Mouse (Mus musculus) ES-E14 (cell line): ENCODE data around the gene Smdt1. TPM values are rescaled to one million over a fixed set of nuclear protein-coding genes. Genes with fewer than 3 reads are reported as not detected.

Experiments
- DNase-seq: peaks from one replicate; pipeline ENCODE4 v3.0.0-alpha.2; 2013; ENCODE audit warnings: low read depth, low spot score
- H3K27ac ChIP-seq: 2 replicates; pipeline ENCODE4 v1.5.1; 2012; ENCODE audit warnings: low read depth, mild to moderate bottlenecking, low read length, moderate library complexity, mixed read lengths; ENCODE audit not compliant: poor library complexity, insufficient read depth, severe bottlenecking
- H3K36me3 ChIP-seq: 2 replicates; pipeline ENCODE4 v1.6.1; 2012; ENCODE audit warnings: mild to moderate bottlenecking, low read length, moderate library complexity, mixed read lengths; ENCODE audit not compliant: control insufficient read depth, poor library complexity, insufficient read depth, severe bottlenecking
- H3K4me1 ChIP-seq, 2 experiments: fragments of 150-350 bp in 1 of 2; sonication (generic) in 1 of 2; 2 replicates each; pipeline ENCODE4 v1.6.1; 2012; ENCODE audit warnings: low read length in 2 of 2, mild to moderate bottlenecking in 1 of 2, mixed read lengths in 1 of 2; ENCODE audit not compliant: control insufficient read depth in 2 of 2, insufficient read depth in 2 of 2, poor library complexity in 1 of 2
- H3K4me3 ChIP-seq, 2 experiments: fragments of 150-350 bp in 1 of 2; sonication (generic) in 1 of 2; 2 replicates each; pipeline ENCODE4 v1.5.1; 2012; ENCODE audit warnings: low read length in 2 of 2, low read depth in 1 of 2, mild to moderate bottlenecking in 1 of 2, mixed read lengths in 1 of 2; ENCODE audit not compliant: insufficient read depth in 1 of 2, poor library complexity in 1 of 2, severe bottlenecking in 1 of 2
- H3K9ac ChIP-seq: 2 replicates; pipeline ENCODE4 v1.6.1; 2012; ENCODE audit warnings: low read depth, mild to moderate bottlenecking, low read length, mixed read lengths; ENCODE audit not compliant: poor library complexity, insufficient read depth, severe bottlenecking
- H3K9me3 ChIP-seq: fragments of 150-350 bp; sonication (generic); 2 replicates; pipeline ENCODE4 v1.6.1; 2012; ENCODE audit warnings: low read depth, mild to moderate bottlenecking, low read length; ENCODE audit not compliant: control insufficient read depth, insufficient read depth
- CHD2 ChIP-seq: IDR thresholded peaks from 2 replicates; pipeline ENCODE4 v1.6.1; 2014; ENCODE audit warnings: mild to moderate bottlenecking, low read depth, low read length, inconsistent platforms
- HCFC1 ChIP-seq: IDR thresholded peaks from 2 replicates; pipeline ENCODE4 v1.6.1; 2012; ENCODE audit warnings: low read length, inconsistent platforms, borderline replicate concordance; ENCODE audit not compliant: insufficient read depth
- MAFK ChIP-seq: IDR thresholded peaks from 2 replicates; pipeline ENCODE4 v1.6.1; 2014; ENCODE audit warnings: mild to moderate bottlenecking, low read depth, low read length, inconsistent platforms; ENCODE audit not compliant: insufficient read depth
- ZC3H11A ChIP-seq: IDR thresholded peaks from 2 replicates; pipeline ENCODE4 v1.6.1; 2012; ENCODE audit warnings: low read depth, mild to moderate bottlenecking, inconsistent platforms, low read length, borderline replicate concordance
- ZNF384 ChIP-seq: IDR thresholded peaks from 2 replicates; pipeline ENCODE4 v1.6.1; 2012; ENCODE audit warnings: low read depth, low read length, inconsistent platforms
- in situ Hi-C, 2 experiments: fragments of 600-800 bp; cut with MboI; formaldehyde crosslinking; loops; one replicate each; pipeline ENCODE4 v1.15.1; 2025; ENCODE audit warnings: low sequenced_read_pairs in 2 of 2, inconsistent platforms in 1 of 2; ENCODE audit not compliant: unreplicated experiment in 2 of 2
- total RNA-seq: library from RNA; depleted of rRNA; stranded (reverse); fragments of 300-350 nt; gene quantifications from 2 replicates; pipeline ENCODE4 v1.2.3, GENCODE M21; 2012

The Smdt1 gene
- total RNA-seq, 1 experiment: 222 TPM

GRCm38 (mm10) chr15:82353078-82353744, 14.5 kb downstream of the Smdt1 start:
- H3K27ac ChIP-seq: no peak overlapping the region
- in situ Hi-C loops: loop anchor here in 1 of 2 experiments (10.0 kb wide), 1 partner anchor 692 kb away; no protein-coding TSS in a partner anchor
- peak overlapping the region; percentile 86 to 90 for H3K4me3 ChIP-seq
- peaks cover 20% of the 10 kb centered on the region for H3K36me3 ChIP-seq
- TF ChIP-seq CHD2 (no peak), ZNF384 (no peak), MAFK (no peak), HCFC1 (no peak), ZC3H11A (no peak)
- DNase-seq: no peak
- no peaks in the 10 kb centered on the region for H3K9me3 ChIP-seq
- peaks cover 0 to 5% of the 10 kb centered on the region in 2 experiments; a peak in 1 of 4 replicates for H3K4me1 ChIP-seq
- H3K9ac ChIP-seq: peak overlapping the region; percentile 96

DNA sequence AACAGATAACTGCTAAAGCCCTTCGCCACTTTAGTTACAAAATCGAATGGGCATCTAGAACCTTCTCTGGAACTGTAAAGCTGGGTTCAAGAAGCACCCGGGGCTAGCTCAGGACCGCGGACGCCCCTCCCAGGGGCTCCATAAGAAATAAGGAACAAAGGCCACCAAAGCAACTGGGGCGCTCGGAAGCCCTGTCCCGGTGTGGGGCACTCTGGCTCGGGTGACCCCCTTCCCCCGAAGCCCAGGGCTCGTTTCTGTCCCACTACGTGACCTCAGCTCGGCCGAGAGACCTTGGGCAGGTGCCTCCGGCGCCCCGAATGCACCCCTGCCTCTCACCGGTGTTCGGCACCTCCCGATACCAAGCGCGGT, 15.0 kb downstream of the Smdt1 start:
- Histone ChIP-seq H3K4me1 (peaks cover 0 to 9% of the 10 kb centered on the region in 2 experiments; a peak in 1 of 4 replicates), H3K9me3 (no peaks in the 10 kb centered on the region), H3K9ac (peak overlapping the region; percentile 96), H3K4me3 (peak overlapping the region; percentile 86 to 90), H3K27ac (peak overlapping the region; percentile 47; the same call in 1 of the 2 replicates), H3K36me3 (peaks cover 15% of the 10 kb centered on the region)
- DNase-seq: no peak
- TF ChIP-seq HCFC1 (no peak), MAFK (no peak), ZNF384 (no peak), ZC3H11A (no peak), CHD2 (no peak)
- in situ Hi-C loops: loop anchor here in 1 of 2 experiments (10.0 kb wide), 1 partner anchor 691 kb away; no protein-coding TSS in a partner anchor

- DNase-seq: peak; percentile 95
- TF ChIP-seq ZC3H11A (peak; percentile 40; the same call in 1 of the 2 replicates), ZNF384 (no peak), HCFC1 (no peak), CHD2 (no peak)
- Histone ChIP-seq H3K4me3 (peak within 1 kb of the TSS; percentile 86 to 90), H3K9me3 (no peaks in the 10 kb centered on the region), H3K4me1 (peaks cover 0 to 8% of the 10 kb centered on the region in 2 experiments; a peak in 1 of 4 replicates), H3K27ac (peak within 1 kb of the TSS; percentile 65), H3K9ac (peak within 1 kb of the TSS; percentile 96), H3K36me3 (peaks cover 11% of the 10 kb centered on the region)
- in situ Hi-C loops: loop anchor here in 1 of 2 experiments (10.0 kb wide), 1 partner anchor 690 kb away; no protein-coding TSS in a partner anchor
These were observed 15.6 kb downstream of the Smdt1 start, which contains the start of gene Ndufa6 for GRCm38 (mm10) chr15:82354126-82354945. TSS of gene Ndufa6 (minus strand) at chr15:82354322.

DNA sequence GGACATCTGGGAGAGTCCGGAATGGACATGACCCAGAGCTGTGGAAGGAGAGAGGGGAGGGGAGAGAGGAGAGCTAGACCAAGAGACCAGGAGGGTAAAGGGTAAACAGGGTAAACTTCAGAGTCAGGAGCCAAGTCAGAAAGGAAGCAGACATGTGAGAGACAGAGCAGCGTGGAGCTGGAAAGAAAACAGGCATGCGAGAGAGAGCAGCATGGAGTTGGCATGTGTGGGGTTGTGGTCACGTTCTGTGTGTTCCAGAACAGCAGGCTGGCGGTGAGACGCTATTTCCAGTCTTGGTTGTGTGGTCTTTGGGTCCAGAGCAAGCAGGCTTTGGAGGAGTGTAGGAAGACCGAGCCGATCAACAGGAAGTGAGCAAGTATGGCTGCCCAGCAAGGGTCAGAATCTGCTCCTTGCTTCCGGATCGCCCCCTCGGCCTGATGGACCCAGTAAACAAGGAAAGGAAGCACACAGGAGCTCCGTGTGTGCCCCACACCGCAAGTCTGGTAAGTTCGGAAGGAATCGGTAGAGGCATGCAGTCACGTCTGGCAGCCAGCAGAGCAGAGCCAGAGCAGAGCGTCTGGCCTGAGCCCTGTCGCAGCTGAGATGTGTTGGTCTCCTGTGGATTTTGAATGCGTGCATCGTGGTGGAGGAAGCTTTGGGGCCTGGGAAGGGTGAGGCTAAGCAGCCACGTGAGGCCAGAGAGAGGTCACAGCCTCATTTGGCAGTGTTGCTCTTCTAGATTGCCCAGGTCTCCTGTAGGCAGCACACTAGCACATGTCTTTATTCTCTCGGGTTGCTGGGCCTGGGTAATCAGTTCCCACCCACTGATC, 19.9 kb downstream of the Smdt1 start:
- no peak overlapping the region for H3K9ac ChIP-seq
- in situ Hi-C loops: loop anchor here in 1 of 2 experiments (10.0 kb wide), 1 partner anchor 686 kb away; no protein-coding TSS in a partner anchor

More for the DNA sequence above, 19.9 kb downstream of the Smdt1 start:
- peak overlapping the region in 1 of 2 experiments; percentile 38; a peak in 1 of 4 replicates for H3K4me3 ChIP-seq
- peaks cover 2 to 7% of the 10 kb centered on the region in 2 experiments; a peak in 1 of 4 replicates for H3K4me1 ChIP-seq
- no peaks in the 10 kb centered on the region for H3K9me3 ChIP-seq
- H3K36me3 ChIP-seq: peaks cover 2% of the 10 kb centered on the region; the same call in 1 of the 2 replicates
- TF ChIP-seq MAFK: no peak
- no peak for TF ChIP-seq CHD2
- TF ChIP-seq HCFC1: no peak
- no peak for TF ChIP-seq ZC3H11A
- TF ChIP-seq ZNF384: no peak
- no peak overlapping the region; the same call in 1 of the 2 replicates for H3K27ac ChIP-seq
- DNase-seq: no peak
